8 mouse cellular contexts compared by ENCODE assay signal in the genomic region with DNA sequence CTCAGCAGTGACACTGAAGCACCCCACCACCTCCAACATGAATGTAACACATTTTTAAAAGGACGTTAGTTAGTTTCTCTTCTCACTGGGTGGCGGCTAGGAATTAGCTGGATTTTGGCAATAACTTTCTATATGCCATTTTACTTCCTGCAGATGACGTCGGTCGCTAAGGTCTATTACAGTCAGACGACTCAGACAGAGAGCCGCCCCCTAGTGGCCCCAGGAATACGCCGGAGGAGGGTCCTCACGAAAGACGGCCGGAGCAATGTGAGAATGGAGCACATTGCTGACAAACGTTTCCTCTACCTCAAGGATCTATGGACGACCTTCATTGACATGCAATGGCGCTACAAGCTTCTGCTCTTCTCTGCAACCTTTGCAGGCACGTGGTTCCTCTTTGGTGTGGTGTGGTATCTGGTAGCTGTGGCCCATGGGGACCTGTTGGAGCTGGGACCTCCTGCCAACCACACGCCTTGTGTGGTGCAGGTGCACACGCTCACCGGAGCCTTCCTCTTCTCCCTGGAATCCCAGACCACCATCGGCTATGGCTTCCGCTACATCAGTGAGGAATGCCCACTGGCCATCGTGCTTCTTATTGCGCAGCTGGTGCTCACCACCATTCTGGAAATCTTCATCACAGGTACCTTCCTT. TPM values are rescaled to one million over a fixed set of nuclear protein-coding genes. Genes with fewer than 3 reads are reported as not detected.
DNase-seq lines count a peak whose midpoint lies in the region; ATAC-seq and TF ChIP-seq lines count a peak whose summit lies in the region.

No protein-coding gene starts in this region.

- no peaks in the 10 kb centered on the region for H3K4me1 ChIP-seq in kidney, postnatal 0 days (replicated peaks; ENCODE audit: insufficient read depth, low read length)

- intact Hi-C loops in gastrocnemius, postnatal 14 days (cut with DNase I; ENCODE audit: low total_unique reads): no loop called here

- ATAC-seq in kidney, postnatal 0 days (replicated peaks; ENCODE audit: low FRiP score, low read depth): 0 out of 2 replicates have a peak, but pooled peaks have one; percentile 31

- H3K36me3 ChIP-seq in kidney, postnatal 0 days (ENCODE audit: insufficient read depth, low read length): no peaks in the 10 kb centered on the region

- WGBS in kidney, postnatal 0 days: 38% methylated on average over 23 of the region's 23 CpGs

- DNase-seq in layer of hippocampus, postnatal 10 days (ENCODE audit: low spot score in 2 of 2): peak; percentile 55 to 65
- DNase-seq in layer of hippocampus, postnatal 36 days: no peak
- DNase-seq in adrenal gland, postnatal 14 days: peak; percentile 74
- peak; percentile 31 for DNase-seq in gastrocnemius, postnatal 14 days
- peak; percentile 78 for DNase-seq in kidney, postnatal 0 days (ENCODE audit: low spot score)
- peak; percentile 79 for DNase-seq in lung, postnatal 36 days
- DNase-seq in spleen, postnatal 10 days (ENCODE audit: low spot score in 2 of 2): peak; percentile 32 to 80
- DNase-seq in MN1 (ENCODE audit: low spot score): no peak

- no peak overlapping the region for H3K27ac ChIP-seq in kidney, postnatal 0 days

- H3K9me3 ChIP-seq in kidney, postnatal 0 days (replicated peaks; ENCODE audit: low read length): no peaks in the 10 kb centered on the region

- H3K4me3 ChIP-seq in kidney, postnatal 0 days (replicated peaks; ENCODE audit: low read depth, low read length): no peak overlapping the region

- TF ChIP-seq CTCF in kidney, postnatal 0 days (IDR thresholded peaks at IDR 0.05; ENCODE audit: low read depth): peak; percentile 73

- no peaks in the 10 kb centered on the region for H3K27me3 ChIP-seq in kidney, postnatal 0 days (ENCODE audit: insufficient read depth, low read length)

- no peak overlapping the region for H3K4me2 ChIP-seq in kidney, postnatal 0 days (ENCODE audit: low read length)

- no peak overlapping the region for H3K9ac ChIP-seq in kidney, postnatal 0 days (ENCODE audit: low read depth, low read length)

RNA-seq across cellular contexts. Expression of gene Pigm, which starts 7.5 kb away (rescaled TPM):
- total RNA-seq in layer of hippocampus, postnatal 10 days (2021): 10 to 100 TPM; 10.2 to 10.8 TPM
- total RNA-seq in layer of hippocampus, postnatal 36 days (2021): 1 to 10 TPM; 9.1 TPM
- 12.3 and 14.5 TPM in 2 replicates for total RNA-seq in adrenal gland, postnatal 14 days (2021)
- 1 to 10 TPM; 4.4 to 4.8 TPM for total RNA-seq in gastrocnemius, postnatal 14 days (2021)
- 5.8 and 6.1 TPM in 2 replicates for polyA plus RNA-seq in kidney, postnatal 0 days (2015; fragmentation: Nextera tagmentation; extraction: Ambion mirVana)

RNA-seq across cellular contexts. Expression of gene Kcnj10, which starts 27.9 kb away (rescaled TPM):
- total RNA-seq in layer of hippocampus, postnatal 10 days (2021): 10 to 100 TPM; 70.7 to 73.5 TPM
- 10 to 100 TPM; 89.3 to 94.4 TPM for total RNA-seq in layer of hippocampus, postnatal 36 days (2021)
- total RNA-seq in adrenal gland, postnatal 14 days (2021): 0.70 and 0.79 TPM in 2 replicates
- total RNA-seq in gastrocnemius, postnatal 14 days (2021): under 1 TPM; 0.29 to 0.96 TPM
- polyA plus RNA-seq in kidney, postnatal 0 days (2015; fragmentation: Nextera tagmentation; extraction: Ambion mirVana): 3.3 and 4.2 TPM in 2 replicates

RNA-seq across cellular contexts. Expression of gene Kcnj9, which starts 39.8 kb away (rescaled TPM):
- 10 to 100 TPM; 38.4 to 46.7 TPM for total RNA-seq in layer of hippocampus, postnatal 10 days (2021)
- total RNA-seq in layer of hippocampus, postnatal 36 days (2021): 10 to 100 TPM; 63.6 to 66.8 TPM
- total RNA-seq in adrenal gland, postnatal 14 days (2021): 0.07 and 0.30 TPM in 2 replicates
- not detected for total RNA-seq in gastrocnemius, postnatal 14 days (2021)
- 0.03 and 0.06 TPM in 2 replicates for polyA plus RNA-seq in kidney, postnatal 0 days (2015; fragmentation: Nextera tagmentation; extraction: Ambion mirVana)

Comparison
In these comparisons a context has a peak if more than half of its experiments do, and no peak if none do; other contexts are left out.
1. DNase-seq: peak in layer of hippocampus, postnatal 10 days (2 of 2), adrenal gland, postnatal 14 days (single experiment), gastrocnemius, postnatal 14 days (single experiment), kidney, postnatal 0 days (single experiment), lung, postnatal 36 days (single experiment) and spleen, postnatal 10 days (2 of 2); none in layer of hippocampus, postnatal 36 days (0 of 2) and MN1 (single experiment).
2. RNA of gene Kcnj10, which starts 27.9 kb away (total RNA-seq): 89.3 to 94.4 TPM in layer of hippocampus, postnatal 36 days and 70.7 to 73.5 TPM in layer of hippocampus, postnatal 10 days; 0.29 to 0.96 TPM in gastrocnemius, postnatal 14 days and 0.70 to 0.79 TPM in adrenal gland, postnatal 14 days; every median in the first group is over 10 times any median in the second.
3. RNA of gene Kcnj9, which starts 39.8 kb away (total RNA-seq): 63.6 to 66.8 TPM in layer of hippocampus, postnatal 36 days and 38.4 to 46.7 TPM in layer of hippocampus, postnatal 10 days; 0.07 to 0.30 TPM in adrenal gland, postnatal 14 days and not detected in gastrocnemius, postnatal 14 days; every median in the first group is over 10 times any median in the second.